Mouse (Mus musculus): ENCODE data around the gene Pvalb.

Pvalb gene

GRCm38 (mm10) chr15:78206312-78206711, at the start of gene Pvalb:
TSS of gene Pvalb (minus strand) at chr15:78206400.
- no peak for DNase-seq

- DNase-seq = no peak
These were observed 48.6 kb upstream of the Pvalb start for GRCm38 (mm10) chr15:78254751-78255150.

- DNase-seq = no peak
These were observed 42.2 kb upstream of the Pvalb start for GRCm38 (mm10) chr15:78248410-78248809.

GRCm38 (mm10) chr15:78247659-78248058, 41.5 kb upstream of the Pvalb start:
- DNase-seq = no peak

- no peak for DNase-seq
These were observed 40.2 kb upstream of the Pvalb start for GRCm38 (mm10) chr15:78246143-78247116.

GRCm38 (mm10) chr15:78244695-78245492, 38.7 kb upstream of the Pvalb start, which contains the start of gene Ncf4:
TSS of gene Ncf4 (plus strand) at chr15:78244801.
- no peak for DNase-seq

GRCm38 (mm10) chr15:78243774-78244173, 37.6 kb upstream of the Pvalb start:
- no peak for DNase-seq

- DNase-seq = no peak
These were observed 36.9 kb upstream of the Pvalb start for GRCm38 (mm10) chr15:78243061-78243460.

- no peak for DNase-seq
These were observed 35.1 kb upstream of the Pvalb start for GRCm38 (mm10) chr15:78241335-78241734.

- DNase-seq = no peak
These were observed 33.9 kb upstream of the Pvalb start for GRCm38 (mm10) chr15:78239956-78240617.

- peak; percentile 37 for DNase-seq
These were observed 33.3 kb upstream of the Pvalb start for GRCm38 (mm10) chr15:78239453-78239852.

GRCm38 (mm10) chr15:78234823-78235509, 28.8 kb upstream of the Pvalb start:
- no peak for DNase-seq

GRCm38 (mm10) chr15:78231346-78232331, 25.4 kb upstream of the Pvalb start:
- DNase-seq = no peak

- DNase-seq = no peak
These were observed 21.6 kb upstream of the Pvalb start for GRCm38 (mm10) chr15:78227816-78228215.

- DNase-seq = no peak
These were observed 9.1 kb upstream of the Pvalb start for GRCm38 (mm10) chr15:78215269-78215668.

- no peak for DNase-seq
These were observed 5.2 kb upstream of the Pvalb start for GRCm38 (mm10) chr15:78211367-78211766.

GRCm38 (mm10) chr15:78210203-78210602, 4.0 kb upstream of the Pvalb start:
- no peak for DNase-seq

GRCm38 (mm10) chr15:78205192-78205591, 1.0 kb downstream of the Pvalb start:
- peak; percentile 15 for DNase-seq

- peak; percentile 30 for DNase-seq
These were observed 1.9 kb downstream of the Pvalb start for GRCm38 (mm10) chr15:78204053-78204847.
